Mouse (Mus musculus) midbrain, embryonic 11.5 days (tissue): ENCODE results near the gene Kdm4b. TPM values are rescaled to one million over a fixed set of nuclear protein-coding genes. Genes with fewer than 3 reads are reported as not detected.
A peak's percentile ranks its signal among the peaks of the same experiment; 100 is the strongest.

Source experiments
- ATAC-seq: fragments of 200-750 bp; cut with Nextera tagmentation; 2 replicates; pipeline ENCODE4 v1.8.0; 2017; ENCODE audit warnings: moderate TSS enrichment, moderate library complexity; ENCODE audit not compliant: low FRiP score
- DNase-seq: peaks from one replicate; pipeline ENCODE4 v3.0.0; 2015; ENCODE audit warnings: low spot score; ENCODE audit errors: missing footprints
- H3K27ac ChIP-seq: fragments of 300-500 bp; sonication (generic); 2 replicates; pipeline ENCODE4 v1.5.1; 2014; ENCODE audit warnings: low read depth, low read length
- H3K27me3 ChIP-seq: fragments of 300-500 bp; sonication (generic); 2 replicates; pipeline ENCODE4 v1.6.1; 2014; ENCODE audit warnings: mild to moderate bottlenecking, low read length, moderate library complexity, mixed read lengths; ENCODE audit not compliant: control insufficient read depth, insufficient read depth
- H3K36me3 ChIP-seq: fragments of 300-500 bp; sonication (generic); 2 replicates; pipeline ENCODE4 v1.6.1; 2014; ENCODE audit warnings: mild to moderate bottlenecking, low read length, moderate library complexity, mixed read lengths; ENCODE audit not compliant: control insufficient read depth, insufficient read depth
- H3K4me1 ChIP-seq: fragments of 300-500 bp; sonication (generic); 2 replicates; pipeline ENCODE4 v1.6.1; 2014; ENCODE audit warnings: low read length; ENCODE audit not compliant: control insufficient read depth, insufficient read depth
- H3K4me2 ChIP-seq: fragments of 300-500 bp; sonication (generic); 2 replicates; pipeline ENCODE4 v1.6.1; 2014; ENCODE audit warnings: mild to moderate bottlenecking, moderate library complexity
- H3K4me3 ChIP-seq: fragments of 300-500 bp; sonication (generic); 2 replicates; pipeline ENCODE4 v1.5.1; 2014; ENCODE audit warnings: low read depth, low read length
- H3K9ac ChIP-seq: fragments of 300-500 bp; sonication (generic); 2 replicates; pipeline ENCODE4 v1.6.1; 2014; ENCODE audit warnings: low read length
- H3K9me3 ChIP-seq: fragments of 300-500 bp; sonication (generic); 2 replicates; pipeline ENCODE4 v1.6.1; 2016; ENCODE audit warnings: low read length; ENCODE audit not compliant: control insufficient read depth
- WGBS: fragments of 180-500 bp; shearing (Covaris S2); extraction: QIAGEN DNeasy Blood & Tissue Kit; methylation state at CpG from one replicate; pipeline ENCODE4 v1.1.7; 2014; 5-methylcytosine and 5-hydroxymethylcytosine counted together
- polyA plus RNA-seq: library from polyadenylated mRNA; unstranded; fragments of >200 nt; fragmentation: Nextera tagmentation; extraction: Ambion mirVana; gene quantifications from 2 replicates; pipeline ENCODE4 v1.2.1, GENCODE M21; 2014

Gene Kdm4b
- polyA plus RNA-seq, 1 experiment from 2014 or later: 39.6 TPM

DNA sequence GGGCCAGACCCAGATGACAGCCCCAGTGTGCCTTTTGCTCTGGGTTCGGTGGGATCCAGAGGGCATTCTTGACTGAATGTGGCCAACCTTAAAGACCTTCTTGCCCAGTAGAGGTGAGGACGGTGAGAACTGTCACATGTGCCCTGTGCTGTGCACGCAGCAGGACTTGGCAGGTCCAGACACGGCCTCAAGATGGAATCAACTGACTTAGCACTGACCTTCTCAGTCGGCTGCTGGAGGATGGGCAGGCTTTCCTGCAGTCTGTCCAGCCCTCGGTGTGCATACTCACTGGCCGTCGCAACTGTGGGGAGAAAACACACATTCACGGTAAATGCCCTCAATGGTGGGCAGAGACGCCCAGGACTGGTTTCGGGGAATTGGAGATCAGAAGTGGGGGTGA lies 39.9 kb upstream of the Kdm4b start:
- 93% methylated on average over 11 of the region's 11 CpGs for WGBS
- ATAC-seq (no peak), DNase-seq (no peak)
- Histone ChIP-seq H3K36me3 (peaks cover 6% of the 10 kb centered on the region; the same call in 1 of the 2 replicates), H3K4me3 (no peak overlapping the region), H3K27ac (no peak overlapping the region), H3K9ac (no peak overlapping the region), H3K4me2 (no peak overlapping the region), H3K9me3 (no peaks in the 10 kb centered on the region), H3K4me1 (peaks cover 29% of the 10 kb centered on the region), H3K27me3 (no peaks in the 10 kb centered on the region)

DNA sequence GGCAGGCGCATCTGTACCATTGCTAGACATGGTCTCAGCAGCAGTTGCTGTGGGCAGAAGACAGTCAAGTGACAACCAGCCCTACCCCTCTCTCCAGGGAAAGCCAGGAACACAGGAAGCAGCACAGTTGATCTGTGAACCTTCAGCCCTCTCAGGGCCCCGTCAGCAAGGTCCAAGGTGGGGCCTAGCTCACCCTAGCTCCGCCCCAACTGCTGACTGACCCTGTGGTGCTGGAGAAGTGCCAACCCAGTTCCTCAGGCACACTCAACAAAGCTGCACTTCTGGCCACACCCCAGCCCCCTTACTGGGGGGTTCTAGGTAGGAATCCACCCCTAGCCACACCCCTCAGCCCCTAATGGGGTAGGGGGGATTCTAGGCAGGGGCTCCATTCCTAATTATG lies 38.0 kb upstream of the Kdm4b start:
- no peak for DNase-seq
- Histone ChIP-seq H3K9ac (no peak overlapping the region), H3K27me3 (no peaks in the 10 kb centered on the region), H3K4me2 (no peak overlapping the region), H3K27ac (no peak overlapping the region), H3K4me3 (no peak overlapping the region), H3K9me3 (no peaks in the 10 kb centered on the region), H3K36me3 (peaks cover 3% of the 10 kb centered on the region; the same call in 1 of the 2 replicates), H3K4me1 (peaks cover 29% of the 10 kb centered on the region)
- no peak for ATAC-seq
- 60% methylated on average over 3 of the region's 3 CpGs for WGBS

DNA sequence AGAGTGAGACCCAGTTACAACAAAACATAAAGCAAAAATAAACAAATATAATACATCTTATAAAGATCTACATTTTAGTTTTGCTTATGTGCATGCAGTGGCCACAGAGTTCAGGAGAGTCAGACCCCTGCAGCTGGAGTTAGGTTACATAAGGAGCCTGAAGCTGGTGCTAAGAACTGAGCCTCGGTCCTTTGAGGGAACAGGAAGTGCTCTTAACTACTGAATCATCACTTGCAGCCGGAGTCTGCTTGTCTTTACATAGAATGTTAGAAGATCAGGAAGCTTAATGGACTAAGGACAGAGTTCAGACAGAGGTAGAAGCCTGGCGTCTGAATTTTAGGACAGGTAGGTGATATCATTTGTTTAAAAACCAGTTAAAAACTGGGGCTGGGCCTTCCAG lies 37.0 kb upstream of the Kdm4b start:
- Histone ChIP-seq H3K4me2 (peak overlapping the region; percentile 63), H3K36me3 (peaks cover 3% of the 10 kb centered on the region; the same call in 1 of the 2 replicates), H3K9ac (peak overlapping the region; percentile 71), H3K4me1 (peaks cover 29% of the 10 kb centered on the region), H3K4me3 (peak overlapping the region; percentile 37), H3K27me3 (no peaks in the 10 kb centered on the region), H3K9me3 (no peaks in the 10 kb centered on the region), H3K27ac (peak overlapping the region; percentile 82)
- DNase-seq (no peak), ATAC-seq (no peak)
- WGBS: 32% methylated on average over 3 of the region's 3 CpGs

DNA sequence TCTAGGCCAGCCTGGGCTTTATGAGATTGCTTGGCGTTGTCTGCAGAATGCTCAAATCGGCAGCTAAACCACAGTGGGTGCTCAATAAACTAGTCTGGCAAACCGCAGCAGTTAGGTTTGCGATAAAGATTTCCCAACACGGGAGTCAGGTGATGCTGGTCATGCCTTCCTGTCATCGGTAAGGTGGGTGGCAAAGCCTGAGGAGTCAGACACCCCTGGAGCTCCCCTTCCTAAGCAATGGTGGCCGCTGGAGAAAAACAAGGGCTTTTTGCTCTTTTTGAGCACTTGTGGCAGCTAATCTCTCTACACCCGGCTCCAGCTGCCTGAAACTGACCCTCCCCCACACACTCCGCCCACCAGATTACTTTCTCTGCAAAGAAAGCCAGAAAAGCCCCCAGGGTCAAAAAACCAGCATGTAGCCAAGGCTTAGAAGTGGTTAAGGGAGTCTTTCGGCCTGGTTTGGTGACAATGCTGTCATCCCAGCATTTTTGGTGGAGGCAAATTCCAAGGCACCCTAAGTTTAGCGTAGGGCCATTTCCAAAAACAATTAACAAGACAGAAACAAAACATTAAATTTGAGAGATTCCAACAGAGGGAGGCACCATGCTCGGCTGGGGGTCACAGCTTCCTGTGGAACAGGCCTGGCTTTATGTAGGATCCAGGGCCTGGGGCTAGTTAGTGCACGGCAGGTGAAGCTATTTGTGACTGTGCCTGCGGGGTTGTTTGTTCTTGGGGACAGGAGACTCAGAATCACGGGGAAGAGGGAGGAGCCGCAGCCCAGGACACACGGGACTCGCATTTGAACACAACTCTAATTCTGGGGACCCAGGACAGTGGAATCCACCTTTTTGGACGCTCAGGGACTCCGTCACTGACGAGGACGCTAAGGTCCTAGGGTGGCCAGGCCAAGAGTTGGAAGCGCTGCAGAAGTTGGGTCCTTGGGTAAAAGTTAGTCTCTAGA lies 36.2 kb upstream of the Kdm4b start:
- DNase-seq: peak; percentile 97
- WGBS: 2% methylated on average over 23 of the region's 23 CpGs
- peak overlapping the region; percentile 71 for H3K9ac ChIP-seq
- H3K4me3 ChIP-seq: peak overlapping the region; percentile 37
- H3K9me3 ChIP-seq: no peaks in the 10 kb centered on the region
- peaks cover 3% of the 10 kb centered on the region; the same call in 1 of the 2 replicates for H3K36me3 ChIP-seq
- peak overlapping the region; percentile 82 for H3K27ac ChIP-seq
- H3K4me1 ChIP-seq: peaks cover 29% of the 10 kb centered on the region
- H3K4me2 ChIP-seq: peak overlapping the region; percentile 63
- peak; percentile 33 for ATAC-seq
- H3K27me3 ChIP-seq: no peaks in the 10 kb centered on the region

DNA sequence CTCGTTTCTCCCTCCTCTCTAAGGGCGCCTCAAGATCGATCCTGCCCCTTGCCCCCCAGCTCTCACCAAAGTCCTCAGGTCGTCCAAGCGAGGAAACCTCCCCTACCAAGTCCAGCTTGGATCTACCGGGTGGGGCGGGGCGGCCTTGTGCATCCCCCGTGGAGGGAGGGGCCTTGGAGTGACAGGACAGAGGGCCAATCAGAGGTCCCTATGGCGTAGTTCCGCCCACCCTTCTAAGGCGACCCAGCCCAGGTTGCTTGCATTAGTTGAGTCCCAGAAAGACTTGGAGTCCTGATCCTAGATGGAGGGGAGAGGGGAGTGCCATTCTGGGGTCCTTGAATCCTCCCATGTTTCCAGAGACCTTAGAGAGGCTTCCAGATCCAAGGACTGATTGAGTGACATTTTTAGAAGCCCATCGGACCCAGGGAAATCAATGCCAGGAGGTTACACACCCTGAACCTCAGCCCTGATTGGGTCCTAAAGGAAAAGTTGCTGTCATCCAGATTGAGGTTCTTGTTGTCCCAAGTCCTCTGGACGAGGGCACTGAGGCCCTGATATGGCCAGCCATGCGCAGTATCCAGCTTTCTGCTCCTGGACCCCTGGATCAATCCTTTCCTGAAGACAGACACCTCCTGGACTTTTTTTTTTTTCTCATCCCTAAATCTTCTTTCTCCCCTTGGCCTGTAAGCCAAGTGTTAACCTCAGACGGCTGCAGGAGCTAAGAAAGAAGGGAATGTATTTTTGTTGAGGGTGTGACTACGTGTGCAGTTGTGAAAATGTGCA lies 35.3 kb upstream of the Kdm4b start:
- Histone ChIP-seq H3K4me3 (peak overlapping the region; percentile 37), H3K27ac (peak overlapping the region; percentile 82), H3K36me3 (peaks cover under 1% of the 10 kb centered on the region; the same call in 1 of the 2 replicates), H3K9ac (peak overlapping the region; percentile 71), H3K4me2 (peak overlapping the region; percentile 63), H3K27me3 (no peaks in the 10 kb centered on the region), H3K9me3 (no peaks in the 10 kb centered on the region), H3K4me1 (peaks cover 29% of the 10 kb centered on the region)
- peak; percentile 99 for DNase-seq
- WGBS: 3% methylated on average over 17 of the region's 17 CpGs
- peak; percentile 79 for ATAC-seq

DNA sequence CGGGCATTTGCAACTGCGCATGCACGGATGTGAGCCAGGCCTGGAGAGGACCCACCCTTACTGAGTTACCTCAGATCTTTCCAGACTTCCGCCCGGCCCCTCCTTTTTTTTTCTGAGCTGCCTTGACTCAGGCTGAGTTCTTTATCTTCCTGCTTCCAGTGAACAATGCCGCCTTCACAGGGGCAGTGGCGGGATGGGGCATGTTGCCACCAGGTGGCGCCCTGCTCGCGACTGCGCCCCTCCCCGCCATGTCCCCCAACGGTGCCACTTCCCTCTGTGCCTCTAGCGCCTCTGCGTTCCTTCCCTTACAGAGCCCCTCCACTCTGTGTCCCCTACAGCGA lies 34.7 kb upstream of the Kdm4b start:
- ATAC-seq (peak; percentile 89), DNase-seq (peak; percentile 99)
- peak overlapping the region; percentile 82 for H3K27ac ChIP-seq
- H3K36me3 ChIP-seq: no peaks in the 10 kb centered on the region
- H3K9me3 ChIP-seq: no peaks in the 10 kb centered on the region
- 1% methylated on average over 16 of the region's 16 CpGs for WGBS
- H3K4me3 ChIP-seq: peak overlapping the region; percentile 37; the same call in 1 of the 2 replicates
- peak overlapping the region; percentile 63 for H3K4me2 ChIP-seq
- H3K27me3 ChIP-seq: no peaks in the 10 kb centered on the region
- peaks cover 29% of the 10 kb centered on the region for H3K4me1 ChIP-seq
- peak overlapping the region; percentile 59 for H3K9ac ChIP-seq

DNA sequence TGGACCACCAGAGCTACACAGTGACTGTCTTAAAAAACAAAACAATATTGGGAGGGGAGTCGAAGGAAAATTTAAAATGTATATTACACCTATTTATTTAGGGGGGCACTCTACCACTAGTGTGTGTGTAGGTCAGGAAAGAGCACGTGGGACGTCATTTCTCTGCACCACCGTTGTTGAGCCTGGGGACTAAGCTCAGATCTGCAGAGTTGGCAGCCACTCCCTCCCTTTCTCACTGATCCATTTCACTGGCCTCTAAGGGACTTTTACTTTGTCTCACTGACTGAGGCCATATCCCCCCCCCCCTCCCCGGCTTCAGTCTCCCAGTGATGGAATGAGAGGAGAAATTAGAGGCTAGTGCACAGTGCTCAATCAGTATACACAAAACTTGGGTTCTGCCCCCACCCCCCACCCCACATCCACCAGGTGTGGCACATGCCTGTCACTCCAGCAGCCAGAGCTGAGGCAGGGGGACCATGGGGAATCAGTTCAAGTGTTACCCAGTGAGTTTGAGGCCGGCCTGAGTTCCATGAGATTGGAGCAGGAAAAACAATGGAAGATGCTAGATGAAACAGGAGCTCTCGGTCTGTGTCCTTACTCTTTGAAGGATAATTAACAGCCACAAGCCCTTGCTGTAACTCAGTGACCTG lies 33.9 kb upstream of the Kdm4b start:
- Histone ChIP-seq H3K4me2 (no peak overlapping the region), H3K4me3 (no peak overlapping the region), H3K4me1 (peaks cover 29% of the 10 kb centered on the region), H3K9ac (peak overlapping the region; percentile 59), H3K36me3 (no peaks in the 10 kb centered on the region), H3K27ac (no peak overlapping the region; the same call in none of the 2 replicates), H3K9me3 (no peaks in the 10 kb centered on the region), H3K27me3 (no peaks in the 10 kb centered on the region)
- DNase-seq (no peak), ATAC-seq (no peak)
- WGBS: 52% methylated on average over 7 of the region's 7 CpGs

DNA sequence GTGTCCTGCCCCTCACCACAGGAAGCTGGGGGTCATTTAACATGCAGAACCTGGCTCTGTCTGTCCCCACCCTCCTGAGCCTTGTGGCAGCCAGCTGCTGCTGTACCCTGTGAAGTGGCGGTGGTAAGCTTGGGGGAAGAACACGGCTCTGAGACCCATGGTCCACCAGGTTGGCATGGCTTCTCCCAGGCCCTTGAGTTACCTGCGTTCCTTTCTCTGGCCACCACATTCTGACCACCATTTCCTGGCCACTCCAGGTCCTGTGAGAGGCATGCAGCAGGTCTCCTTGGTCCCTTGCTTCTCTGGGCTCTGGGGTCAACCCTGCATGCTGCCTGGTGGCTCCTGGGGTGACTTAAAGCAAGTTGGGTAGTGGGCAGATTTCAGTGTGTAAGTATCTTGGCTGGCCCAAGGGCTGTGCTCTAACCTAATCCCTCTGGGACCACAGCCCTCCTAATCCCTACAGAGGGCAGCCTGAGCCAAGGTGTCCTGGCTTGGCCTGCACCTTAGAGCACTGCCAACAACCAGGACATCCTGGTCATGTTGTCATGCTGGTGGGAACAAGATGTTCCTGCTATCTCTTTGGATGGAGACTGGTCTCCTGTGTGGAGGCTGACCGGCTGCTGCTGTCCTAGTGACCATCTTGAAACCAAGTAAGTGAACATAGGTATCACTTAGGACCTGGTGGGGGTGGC lies 33.2 kb upstream of the Kdm4b start, which contains the start of gene Plin3:
Gene Plin3 (minus strand): TSS at position 343 of the 692 bp plus-strand sequence.
- DNase-seq (no peak), ATAC-seq (no peak)
- H3K9ac ChIP-seq: 0 out of 2 replicates have a peak within 1 kb of the TSS, but pooled peaks have one; percentile 12
- no peaks in the 10 kb centered on the region for H3K27me3 ChIP-seq
- H3K9me3 ChIP-seq: no peaks in the 10 kb centered on the region
- H3K36me3 ChIP-seq: no peaks in the 10 kb centered on the region
- peaks cover 28% of the 10 kb centered on the region for H3K4me1 ChIP-seq
- 93% methylated on average over 4 of the region's 4 CpGs for WGBS
- H3K27ac ChIP-seq: no peak within 1 kb of the TSS; the same call in 1 of the 2 replicates
- no peak within 1 kb of the TSS for H3K4me3 ChIP-seq
- H3K4me2 ChIP-seq: no peak within 1 kb of the TSS
